Mouse (Mus musculus) layer of hippocampus, postnatal 36 days (tissue): ENCODE data around the gene Zfp644. TPM values are rescaled to one million over a fixed set of nuclear protein-coding genes. Genes with fewer than 3 reads are reported as not detected.
"Not testable (repeated sequence)": the region's sequence is repeated elsewhere in the genome, so short reads cannot be mapped to it uniquely, and the experiment has no call there.

Experiments used
- DNase-seq, 2 experiments: peaks; one replicate each; pipeline ENCODE4 v3.0.0; 2022
- total RNA-seq, 2 experiments: library from RNA; stranded (reverse); gene quantifications; 2 replicates each; pipeline ENCODE4 v1.2.3; 2021

The Zfp644 gene
- total RNA-seq: 100 to 1,000 TPM; 105 to 107 TPM

DNA sequence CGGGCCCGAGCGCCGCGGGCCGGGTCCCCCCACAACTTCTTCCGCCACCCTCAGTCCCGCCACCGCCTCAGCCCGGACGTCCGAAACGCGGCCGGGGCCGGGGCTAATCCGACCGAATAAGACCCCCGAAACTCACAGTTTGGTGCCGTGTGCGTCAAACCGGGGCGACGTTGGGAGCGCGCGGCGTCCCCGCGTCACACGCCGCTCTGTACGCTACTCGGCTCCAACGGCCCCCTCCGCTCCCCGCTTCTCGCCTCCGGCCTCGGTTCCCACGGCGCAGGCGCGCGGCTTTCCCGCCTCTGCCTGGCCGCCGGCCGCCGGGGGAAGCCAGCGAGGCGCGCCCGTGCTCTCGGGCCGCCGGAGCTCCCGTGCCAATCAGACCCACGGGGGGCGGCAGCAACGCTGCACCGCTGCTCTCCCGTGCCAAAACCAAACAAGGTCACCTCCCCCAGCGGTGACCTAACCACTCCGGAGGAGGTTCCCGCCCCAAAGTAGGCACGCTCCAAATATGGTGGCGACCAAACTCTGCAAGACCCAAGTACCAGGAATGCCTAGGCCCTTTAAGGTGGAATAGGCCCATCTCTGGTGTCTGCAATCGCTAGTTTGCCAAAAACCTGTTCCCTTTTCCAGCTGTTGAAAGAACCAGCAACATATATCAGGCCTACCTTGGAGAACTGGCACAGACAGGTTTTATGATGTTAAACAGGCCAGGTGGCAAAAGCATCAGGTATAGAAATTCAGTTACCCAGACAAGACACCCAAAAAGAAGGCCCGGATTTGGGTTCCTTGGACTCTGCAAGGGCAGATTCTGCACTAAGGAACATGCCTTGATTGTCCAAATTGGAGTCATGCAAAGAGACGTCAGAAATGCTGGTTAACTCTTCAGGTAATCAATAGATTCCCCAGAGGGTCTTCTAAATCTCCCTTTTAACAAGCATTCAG is at the start of gene Zfp644:
Zfp644 (minus strand) TSS at position 892 of the 942 bp plus-strand sequence.
- DNase-seq: peak; percentile 90

DNA sequence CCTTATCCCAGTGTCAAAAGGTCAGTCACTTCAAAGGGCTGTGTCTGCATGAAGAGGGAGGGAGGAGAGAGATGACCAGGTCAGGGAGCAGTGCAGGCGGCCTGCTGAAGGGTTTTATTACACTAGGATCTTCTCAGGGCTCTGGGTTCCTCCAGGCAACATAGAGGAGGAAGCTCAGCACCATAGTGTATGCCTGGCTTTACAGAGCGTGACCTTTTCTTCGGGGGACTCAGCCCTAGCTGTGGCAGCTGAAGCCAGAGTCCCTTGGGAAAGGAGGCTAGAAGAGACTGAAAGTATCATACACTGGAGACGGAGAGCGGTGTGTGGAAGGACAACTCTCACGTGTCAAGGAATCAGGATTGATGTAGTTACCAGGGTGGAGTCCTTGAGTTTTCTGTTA is 42.6 kb upstream of the Zfp644 start:
- no peak for DNase-seq

- DNase-seq: no peak
Observed at GRCm38 (mm10) chr5:106723487-106723886, 26.4 kb upstream of the Zfp644 start.

DNA sequence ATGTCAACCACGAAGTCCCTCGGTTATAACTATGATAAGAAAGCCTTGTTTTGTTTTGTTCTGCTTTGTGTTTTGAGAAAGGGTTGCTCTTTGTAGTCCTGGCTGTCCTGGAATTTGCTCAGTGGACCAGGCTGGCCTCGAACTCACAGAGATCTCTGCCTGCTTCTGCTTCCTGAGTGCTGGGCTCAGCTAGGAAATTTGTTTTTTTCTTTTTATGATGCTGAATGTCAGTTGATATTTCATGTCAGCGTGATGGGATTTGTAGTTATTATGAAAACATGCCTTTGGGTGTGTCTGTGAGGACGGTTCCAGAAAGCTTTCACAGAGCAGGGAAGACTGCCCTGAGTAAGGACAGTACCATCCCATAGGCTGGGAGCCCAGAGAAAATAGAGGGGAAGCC is 25.7 kb upstream of the Zfp644 start:
- no peak for DNase-seq

GRCm38 (mm10) chr5:106711870-106712277 is 14.8 kb upstream of the Zfp644 start:
- DNase-seq: no peak

GRCm38 (mm10) chr5:106711220-106711726 is 14.2 kb upstream of the Zfp644 start:
- DNase-seq: no peak

GRCm38 (mm10) chr5:106710611-106711010 is 13.5 kb upstream of the Zfp644 start:
- DNase-seq: no peak

GRCm38 (mm10) chr5:106710085-106710409 is 13.0 kb upstream of the Zfp644 start:
- DNase-seq: no peak

DNA sequence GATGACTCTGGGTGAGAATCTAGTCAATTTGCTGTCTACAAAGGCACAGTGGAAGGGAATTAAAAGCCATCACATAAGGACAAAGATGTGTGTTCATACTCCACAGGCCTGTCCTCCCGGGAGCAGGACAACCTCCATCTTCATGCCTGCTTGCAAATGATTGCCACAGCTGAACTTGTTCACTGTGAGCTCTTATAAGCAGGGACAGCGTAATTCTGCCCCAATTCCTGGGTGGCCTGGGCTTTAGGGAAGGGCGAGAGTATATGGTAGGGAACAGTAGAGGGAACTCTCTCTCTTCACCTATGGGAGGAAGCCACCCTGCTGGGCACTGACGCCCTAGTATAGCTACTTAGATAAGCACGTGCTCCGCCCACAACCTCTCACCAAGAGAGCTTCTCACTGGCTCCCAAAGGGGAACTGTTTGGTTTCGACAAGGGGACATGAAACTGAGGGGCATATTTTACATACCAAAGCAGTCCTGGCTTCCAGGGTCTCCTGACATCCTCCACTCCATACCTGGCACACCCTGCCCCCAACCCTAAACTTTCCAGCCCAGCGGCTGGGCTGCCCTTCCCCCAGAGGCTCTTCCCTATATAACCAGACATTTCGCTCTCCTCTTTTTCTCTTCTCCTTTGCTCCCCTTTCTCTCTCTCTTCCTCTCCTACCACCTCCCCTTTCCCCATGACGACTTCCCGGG is 12.4 kb upstream of the Zfp644 start:
- no peak for DNase-seq

DNA sequence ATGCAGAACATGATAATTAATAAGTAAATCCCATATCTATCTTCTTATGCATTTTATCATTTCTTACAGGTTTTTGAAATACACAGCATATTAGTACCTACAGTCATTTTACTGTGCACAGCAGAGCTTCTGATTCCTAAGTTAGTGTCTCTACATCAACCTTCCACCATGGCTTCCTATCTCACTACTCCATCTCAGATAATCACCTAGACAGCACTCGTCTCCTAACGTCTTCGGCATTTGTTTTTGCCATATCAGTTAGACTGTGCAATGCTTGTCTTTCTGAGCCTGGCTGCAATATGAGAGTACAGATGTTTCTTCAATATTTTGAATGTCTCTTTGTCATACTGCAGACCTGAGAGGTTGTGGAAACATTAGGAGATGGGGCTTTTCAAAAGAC is 9.3 kb upstream of the Zfp644 start:
- no peak for DNase-seq

GRCm38 (mm10) chr5:106705162-106705561 is 8.1 kb upstream of the Zfp644 start:
- DNase-seq: no peak

GRCm38 (mm10) chr5:106695681-106696395 is 1.2 kb downstream of the Zfp644 start:
- no peak for DNase-seq

DNA sequence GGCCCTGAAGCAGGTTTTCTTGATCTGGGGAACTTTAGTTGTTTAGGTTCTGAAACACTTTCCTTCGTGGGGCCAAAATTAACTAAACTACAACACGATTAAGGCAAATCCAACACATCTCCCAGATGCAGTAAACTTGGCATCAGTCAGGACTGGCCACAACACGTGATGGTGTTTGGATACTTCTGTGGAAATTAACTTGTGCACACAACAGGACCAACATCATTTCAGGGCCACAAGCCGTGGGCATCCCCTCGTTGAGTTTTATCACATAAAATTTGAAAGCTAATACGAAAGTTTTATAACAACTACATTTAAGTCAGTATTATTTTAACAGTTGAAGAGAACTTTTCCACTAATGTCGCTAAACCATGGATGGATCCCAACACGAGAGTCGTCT is 1.9 kb downstream of the Zfp644 start:
- no peak for DNase-seq

DNA sequence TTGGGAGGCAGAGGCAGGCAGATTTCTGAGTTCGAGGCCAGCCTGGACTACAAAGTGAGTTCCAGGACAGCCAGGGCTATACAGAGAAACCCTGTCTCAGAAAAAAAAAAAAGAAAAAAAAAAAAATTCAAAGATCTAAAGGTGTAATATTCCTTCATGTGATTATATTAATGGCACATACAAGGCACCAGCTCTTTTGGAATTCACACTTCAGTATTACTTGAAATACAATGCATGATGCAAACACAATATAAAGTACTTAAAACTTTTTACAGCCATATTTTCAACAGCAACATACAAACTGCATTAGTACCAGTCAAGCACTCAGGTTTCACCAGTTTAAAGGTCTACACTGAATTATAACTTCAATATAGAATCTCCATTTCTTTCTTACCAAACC is 2.4 kb downstream of the Zfp644 start:
- no peak for DNase-seq

DNA sequence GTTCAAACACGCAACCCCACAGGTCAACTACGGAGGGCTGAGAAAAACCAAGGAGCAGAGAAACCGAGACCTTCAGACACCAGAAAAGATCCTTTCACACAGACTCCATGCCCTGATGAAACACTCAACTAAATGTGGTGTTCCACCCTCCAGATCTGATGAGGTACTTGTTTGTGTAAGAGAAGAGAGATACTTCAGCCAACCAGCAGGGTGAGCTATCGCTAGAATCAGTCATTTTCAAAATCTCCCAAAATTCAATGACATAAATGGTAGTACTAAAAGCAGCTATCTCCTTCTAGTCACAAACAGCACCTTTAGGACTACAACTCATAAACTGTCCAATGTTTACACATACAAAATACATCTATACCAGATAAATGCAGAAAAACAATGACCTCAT is 4.1 kb downstream of the Zfp644 start:
- DNase-seq: no peak

DNA sequence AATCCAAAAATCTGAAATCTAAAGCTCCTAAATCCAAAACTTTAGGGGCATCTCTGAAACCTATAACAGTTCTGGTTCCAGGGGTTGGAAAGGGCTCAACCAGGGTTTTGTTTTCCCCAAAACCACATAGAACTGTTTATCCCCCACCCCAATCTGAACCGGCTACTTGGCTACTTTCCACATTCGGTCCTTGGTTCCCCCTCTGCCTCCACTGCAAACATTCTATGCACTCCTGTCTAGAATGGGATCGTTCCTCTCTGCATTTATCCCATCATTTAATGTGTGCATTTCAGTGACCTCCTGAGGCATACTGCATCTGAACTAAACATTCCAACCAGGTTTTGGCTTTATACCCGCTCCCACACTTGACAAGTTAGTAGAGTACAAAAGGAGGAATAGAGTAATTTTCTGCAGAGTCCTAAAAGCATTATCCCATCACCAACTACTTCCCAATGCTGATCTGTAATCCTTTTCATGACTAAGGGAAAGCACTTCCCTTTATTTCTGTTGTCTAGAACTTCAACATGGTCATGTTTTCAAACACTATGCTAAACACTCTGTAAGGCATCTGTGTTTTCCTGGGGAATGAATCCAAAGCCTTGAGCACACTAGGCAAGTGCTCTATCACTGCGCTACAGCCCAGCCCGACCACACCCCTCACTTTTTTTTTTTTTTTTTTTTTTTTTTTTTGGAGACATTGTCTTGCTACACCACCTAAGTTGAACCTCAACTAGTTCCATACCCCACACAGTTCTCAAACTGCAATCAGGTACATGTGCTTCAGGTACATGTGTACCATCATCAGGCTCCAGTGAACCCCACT is 16.2 kb downstream of the Zfp644 start:
- DNase-seq: no peak

GRCm38 (mm10) chr5:106679659-106680058 is 17.4 kb downstream of the Zfp644 start:
- DNase-seq: no peak

DNA sequence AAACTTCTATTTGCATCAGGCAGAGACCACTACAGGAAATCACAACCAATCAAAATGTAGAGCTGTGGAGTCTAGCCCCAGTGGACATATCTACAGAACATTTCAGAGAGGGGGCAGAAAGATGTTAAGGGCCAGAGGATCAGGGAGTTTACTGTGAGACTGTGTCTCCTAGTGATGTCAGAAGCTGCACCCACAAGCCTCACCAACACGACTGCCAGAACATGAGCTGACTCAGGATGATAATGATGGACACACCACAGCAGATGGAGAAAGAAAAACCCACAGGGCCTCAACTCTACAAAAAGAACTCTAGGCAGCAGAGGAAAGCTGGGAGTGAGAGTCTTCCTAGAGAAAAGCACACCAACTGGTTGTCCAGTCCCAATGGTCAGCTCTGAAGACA is 18.3 kb downstream of the Zfp644 start:
- not testable (repeated sequence) for DNase-seq

- DNase-seq: no peak
Observed at GRCm38 (mm10) chr5:106676784-106677183, 20.3 kb downstream of the Zfp644 start.

- no peak for DNase-seq
Observed at GRCm38 (mm10) chr5:106672597-106672996, 24.5 kb downstream of the Zfp644 start.

DNA sequence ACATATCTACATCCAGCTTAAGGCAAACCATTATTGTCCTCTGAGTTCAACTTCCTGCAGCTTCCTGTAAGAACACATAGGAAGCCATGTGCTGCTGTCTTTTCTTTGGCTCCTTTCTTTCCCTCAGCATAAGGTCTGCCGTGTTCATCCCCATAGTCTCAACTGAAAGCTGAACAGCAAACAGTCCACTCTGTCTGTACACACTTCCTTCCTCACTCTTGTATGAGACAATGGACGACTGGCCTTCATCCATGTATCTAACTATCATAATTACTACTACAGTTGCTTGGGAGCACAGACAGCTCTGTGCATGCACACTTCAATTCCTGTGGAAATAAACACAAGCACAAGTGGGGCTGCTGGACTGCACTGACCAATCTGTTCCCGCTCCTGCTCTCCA is 25.2 kb downstream of the Zfp644 start:
- DNase-seq: no peak

DNA sequence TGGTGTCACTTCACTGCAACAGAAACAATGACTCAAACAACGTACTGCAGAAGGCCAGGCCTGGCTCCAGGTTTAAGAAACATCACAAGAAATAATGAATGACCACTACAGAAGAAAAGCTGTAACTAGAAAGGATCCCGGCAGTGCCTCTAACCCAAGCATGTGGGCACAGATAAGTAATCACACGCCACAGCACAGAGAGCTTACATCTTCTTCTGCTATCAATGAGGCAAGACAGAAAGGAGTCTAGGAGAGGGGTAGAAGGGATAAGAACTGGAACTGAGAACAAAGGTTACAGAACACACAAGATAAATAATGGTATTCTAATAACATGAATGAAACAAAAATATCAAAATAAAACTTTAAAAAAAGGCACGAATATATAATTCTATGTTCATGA is 32.2 kb downstream of the Zfp644 start:
- DNase-seq: no peak
